In the genomic region with DNA sequence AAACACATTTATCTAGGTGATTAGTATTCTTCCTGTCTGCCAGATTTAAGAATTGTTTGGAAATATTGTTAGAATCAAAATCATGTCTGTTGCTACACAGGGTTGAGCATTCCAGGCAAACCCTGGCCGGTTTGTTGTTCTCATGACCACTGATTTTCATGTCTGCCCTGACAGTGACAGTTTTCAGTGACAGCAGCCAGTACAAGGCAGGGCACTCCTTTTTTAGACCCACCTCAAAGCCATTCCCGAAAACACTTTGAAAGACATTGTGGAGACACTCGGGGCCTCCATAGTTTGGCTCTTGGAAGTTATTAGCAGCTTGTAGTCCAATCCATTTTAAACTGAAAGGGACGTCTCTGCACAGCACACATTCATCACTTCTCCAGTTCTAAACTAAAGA, we compare ENCODE assay signal across 23 mouse cellular contexts. TPM values are rescaled to one million over a fixed set of nuclear protein-coding genes. Genes with fewer than 3 reads are reported as not detected.
DNase-seq lines count a peak whose midpoint lies in the region; ATAC-seq and TF ChIP-seq lines count a peak whose summit lies in the region.
"Had no signal": no experiment of that assay in that cellular context is flagged by ENCODE, and none has a peak within 500 bp of the region (broad histone marks: within the 10 kb centered on the region; RNA-seq: fewer than 3 reads in every experiment).

No protein-coding gene starts in this region.

- H3K27ac ChIP-seq in liver, adult 2 months (replicated peaks; ENCODE audit: insufficient read depth, low read depth, low read length) = peak overlapping the region; percentile 98
- H3K27ac ChIP-seq in bone marrow macrophage, adult 2 months (ENCODE audit: insufficient read depth, low read depth, low read length) = peak overlapping the region; percentile 8; the same call in 1 of the 2 replicates
- H3K27ac ChIP-seq in heart, embryonic 16.5 days (ENCODE audit: low read length) = peak overlapping the region; percentile 84
- H3K27ac ChIP-seq: hindbrain, postnatal 0 days; kidney, embryonic 15.5 days; limb, embryonic 15.5 days; midbrain, embryonic 13.5 days; neural tube, embryonic 13.5 days had no signal

- peak; percentile 92 for DNase-seq in heart, adult 11 months
- DNase-seq in heart, postnatal 25 days (ENCODE audit: low spot score) = no peak
- peak; percentile 45 for DNase-seq in liver, adult 2 months (ENCODE audit: extremely low read depth, low read depth, low spot score)
- DNase-seq in liver = no peak
- DNase-seq in kidney, postnatal 4 days = no peak
- DNase-seq in left cerebral cortex, postnatal 14 days (ENCODE audit: low spot score in 2 of 2) = no peak
- DNase-seq: B cell, adult 2 months; cerebellum, adult 11 months; cerebellum, postnatal 36 days; lung, postnatal 10 days; right cerebral cortex, adult 18-20 months had no signal

- H3K36me3 ChIP-seq in liver, adult 2 months (ENCODE audit: control insufficient read depth, insufficient read depth, low read length) = no peaks in the 10 kb centered on the region
- no peaks in the 10 kb centered on the region for H3K36me3 ChIP-seq in heart, embryonic 16.5 days (ENCODE audit: control insufficient read depth, insufficient read depth)
- H3K36me3 ChIP-seq: kidney, embryonic 15.5 days; limb, embryonic 15.5 days; midbrain, embryonic 13.5 days; neural tube, embryonic 13.5 days had no signal

- peaks cover 38% of the 10 kb centered on the region for H3K4me1 ChIP-seq in liver, adult 2 months (ENCODE audit: control insufficient read depth, insufficient read depth, low read length)
- H3K4me1 ChIP-seq in bone marrow macrophage, adult 2 months (ENCODE audit: control insufficient read depth, insufficient read depth, low read length) = peaks cover 30% of the 10 kb centered on the region
- H3K4me1 ChIP-seq in heart, embryonic 16.5 days (ENCODE audit: control insufficient read depth, insufficient read depth, low read length) = peaks cover 56% of the 10 kb centered on the region

- H3K4me2 ChIP-seq in heart, embryonic 16.5 days (ENCODE audit: low read depth, low read length) = peak overlapping the region; percentile 40; the same call in 1 of the 2 replicates
- H3K4me2 ChIP-seq: kidney, embryonic 15.5 days; limb, embryonic 15.5 days; midbrain, embryonic 13.5 days; neural tube, embryonic 13.5 days had no signal

- peak; percentile 32; the same call in 1 of the 2 replicates for ATAC-seq in heart, embryonic 16.5 days (replicated peaks; ENCODE audit: extremely low read depth, insufficient read depth, low FRiP score)
- ATAC-seq: hindbrain, postnatal 0 days; intestine, postnatal 0 days; midbrain, embryonic 13.5 days had no signal

- H3K27me3 ChIP-seq in liver, adult 2 months (ENCODE audit: control insufficient read depth, insufficient read depth, low read length) = no peaks in the 10 kb centered on the region
- H3K27me3 ChIP-seq in heart, embryonic 16.5 days (ENCODE audit: control insufficient read depth, insufficient read depth, low read length) = no peaks in the 10 kb centered on the region
- H3K27me3 ChIP-seq: kidney, embryonic 15.5 days; limb, embryonic 15.5 days; neural tube, embryonic 13.5 days had no signal

- no peak overlapping the region for H3K4me3 ChIP-seq in liver, adult 2 months (ENCODE audit: insufficient read depth, low read depth, low read length)
- H3K4me3 ChIP-seq in bone marrow macrophage, adult 2 months (ENCODE audit: insufficient read depth, low read length) = no peak overlapping the region
- no peak overlapping the region for H3K4me3 ChIP-seq in heart, embryonic 16.5 days (ENCODE audit: low read length)
- H3K4me3 ChIP-seq: kidney, embryonic 15.5 days; limb, embryonic 15.5 days; midbrain, embryonic 13.5 days; neural tube, embryonic 13.5 days had no signal

- 15% methylated on average over 4 of the region's 4 CpGs for WGBS in liver, adult 2 months
- WGBS in heart, embryonic 16.5 days = 26% methylated on average over 4 of the region's 4 CpGs

- no peak for TF ChIP-seq CTCF in liver, adult 2 months (IDR thresholded peaks at IDR 0.05; ENCODE audit: low read depth, low read length)
- TF ChIP-seq CTCF in bone marrow macrophage, adult 2 months (IDR thresholded peaks at IDR 0.05; ENCODE audit: low read depth, low read length) = no peak

- intact Hi-C loops in heart, postnatal 25 days (cut with DNase I) = no loop called here
- intact Hi-C loops in left cerebral cortex, postnatal 14 days (cut with DNase I) = no loop called here

- TF ChIP-seq POLR2A in liver, adult 2 months (IDR thresholded peaks at IDR 0.05; ENCODE audit: extremely low read depth, insufficient read depth, low read length) = no peak
- no peak for TF ChIP-seq POLR2A in bone marrow macrophage, adult 2 months (IDR thresholded peaks at IDR 0.05; ENCODE audit: borderline replicate concordance, low read depth, low read length)

- H3K9ac ChIP-seq in liver, adult 2 months (ENCODE audit: low read depth, low read length) = peak overlapping the region; percentile 74
- no peak overlapping the region for H3K9ac ChIP-seq in heart, embryonic 16.5 days (ENCODE audit: low read length)
- H3K9ac ChIP-seq: kidney, embryonic 15.5 days; limb, embryonic 15.5 days; midbrain, embryonic 13.5 days; neural tube, embryonic 13.5 days had no signal

- H3K79me2 ChIP-seq in liver, adult 2 months (ENCODE audit: control insufficient read depth, insufficient read depth, low read length) = peaks cover 20% of the 10 kb centered on the region; the same call in 1 of the 2 replicates

- H3K9me3 ChIP-seq in heart, embryonic 16.5 days (replicated peaks; ENCODE audit: control insufficient read depth, low read length) = no peaks in the 10 kb centered on the region
- H3K9me3 ChIP-seq: kidney, embryonic 15.5 days; limb, embryonic 15.5 days; midbrain, embryonic 13.5 days; neural tube, embryonic 13.5 days had no signal

RNA-seq across cellular contexts. Expression of a gene that starts 36.1 kb away (rescaled TPM):
- not detected for total RNA-seq in heart, postnatal 25 days (2021)
- total RNA-seq in liver, adult 2 months (2014; rRNA removed) = not detected in 2 replicates
- not detected in 2 replicates for polyA plus RNA-seq in liver, adult 2 months (2012; rRNA removed)
- polyA plus RNA-seq in bone marrow macrophage, adult 2 months (2012; ENCODE audit: insufficient read depth, insufficient read length, missing spikeins) = not detected in 2 replicates
- 0.47 and 0.75 TPM in 2 replicates for polyA plus RNA-seq in heart, embryonic 16.5 days (2015; fragmentation: Nextera tagmentation; extraction: Ambion mirVana)
- total RNA-seq in left cerebral cortex, postnatal 14 days (2021) = 1 to 10 TPM; 6.6 to 6.9 TPM
- total RNA-seq: adrenal gland, adult 2 months; gastrocnemius, adult 8-10 months; hematopoietic stem cell, adult 5-6 weeks; megakaryocyte, adult 5-6 weeks had no signal

RNA-seq across cellular contexts. Expression of a gene that starts 41.5 kb away (rescaled TPM):
- total RNA-seq in heart, postnatal 25 days (2021) = 100 to 1,000 TPM; 134 to 149 TPM
- 12.5 and 20.0 TPM in 2 replicates for total RNA-seq in liver, adult 2 months (2014; rRNA removed)
- 31.7 and 32.2 TPM in 2 replicates for polyA plus RNA-seq in liver, adult 2 months (2012; rRNA removed)
- 7.8 and 8.1 TPM in 2 replicates for polyA plus RNA-seq in bone marrow macrophage, adult 2 months (2012; ENCODE audit: insufficient read depth, insufficient read length, missing spikeins)
- 37.3 and 42.0 TPM in 2 replicates for polyA plus RNA-seq in heart, embryonic 16.5 days (2015; fragmentation: Nextera tagmentation; extraction: Ambion mirVana)
- 10 to 100 TPM; 67.1 to 75.4 TPM for total RNA-seq in left cerebral cortex, postnatal 14 days (2021)

Comparison
In these comparisons a context has a peak if more than half of its experiments do, and no peak if none do; other contexts are left out.
1. DNase-seq: peak in heart, adult 11 months (single experiment) and liver, adult 2 months (single experiment); none in heart, postnatal 25 days (single experiment), liver (single experiment), kidney, postnatal 4 days (0 of 2) and left cerebral cortex, postnatal 14 days (0 of 2).
2. H3K27ac ChIP-seq: peak in every context shown above with its lines; median percentile 98 in liver, adult 2 months; 84 in heart, embryonic 16.5 days; 8 in bone marrow macrophage, adult 2 months.